Mouse (Mus musculus) forebrain, embryonic 10.5 days (tissue): ENCODE data around the gene Arl4d. TPM values are rescaled to one million over a fixed set of nuclear protein-coding genes. Genes with fewer than 3 reads are reported as not detected.
"Not testable (repeated sequence)": the region's sequence is repeated elsewhere in the genome, so short reads cannot be mapped to it uniquely, and the experiment has no call there.

ENCODE experiments used
- DNase-seq: peaks from one replicate; pipeline ENCODE4 v3.0.0-alpha.2; 2017; ENCODE audit warnings: low spot score; ENCODE audit errors: extremely low spot score
- H3K27ac ChIP-seq: fragments of 300-500 bp; sonication (generic); 2 replicates; pipeline ENCODE4 v1.5.1; 2016; ENCODE audit warnings: mild to moderate bottlenecking
- H3K27me3 ChIP-seq: fragments of 300-500 bp; sonication (generic); 2 replicates; pipeline ENCODE4 v1.6.1; 2016; ENCODE audit warnings: mild to moderate bottlenecking; ENCODE audit not compliant: poor library complexity, severe bottlenecking
- H3K36me3 ChIP-seq: fragments of 300-500 bp; sonication (generic); replicated peaks from 2 replicates; pipeline ENCODE4 v1.6.1; 2016; ENCODE audit warnings: mild to moderate bottlenecking, moderate library complexity
- H3K4me1 ChIP-seq: fragments of 300-500 bp; sonication (generic); 2 replicates; pipeline ENCODE4 v1.6.1; 2016
- H3K4me3 ChIP-seq: fragments of 300-500 bp; sonication (generic); 2 replicates; pipeline ENCODE4 v1.5.1; 2016; ENCODE audit warnings: mild to moderate bottlenecking, moderate library complexity
- H3K9me3 ChIP-seq: fragments of 300-500 bp; sonication (generic); 2 replicates; pipeline ENCODE4 v1.6.1; 2016; ENCODE audit warnings: mild to moderate bottlenecking, moderate library complexity
- WGBS: fragments of 180-500 bp; shearing (Covaris S2); methylation state at CpG from one replicate; pipeline ENCODE4 v1.1.7; 2016; 5-methylcytosine and 5-hydroxymethylcytosine counted together
- polyA plus RNA-seq: library from polyadenylated mRNA; unstranded; fragments of >200 nt; fragmentation: Nextera tagmentation; extraction: Ambion mirVana; gene quantifications from 2 replicates; pipeline ENCODE4 v1.2.1, GENCODE M21; 2016

Gene Arl4d
- polyA plus RNA-seq, 1 experiment from 2014 or later, result 3.1 TPM

- peak overlapping the region; percentile 98 for H3K27ac ChIP-seq
- not testable (repeated sequence) for H3K4me1 ChIP-seq, H3K27me3 ChIP-seq, H3K36me3 ChIP-seq, H3K9me3 ChIP-seq
- H3K4me3 ChIP-seq, result peak overlapping the region; percentile 43
- DNase-seq, result peak; percentile 84
- under 1% methylated on average over 38 of the region's 40 CpGs for WGBS
These were observed 7.2 kb upstream of the Arl4d start for GRCm38 (mm10) chr11:101657886-101658750.

DNA sequence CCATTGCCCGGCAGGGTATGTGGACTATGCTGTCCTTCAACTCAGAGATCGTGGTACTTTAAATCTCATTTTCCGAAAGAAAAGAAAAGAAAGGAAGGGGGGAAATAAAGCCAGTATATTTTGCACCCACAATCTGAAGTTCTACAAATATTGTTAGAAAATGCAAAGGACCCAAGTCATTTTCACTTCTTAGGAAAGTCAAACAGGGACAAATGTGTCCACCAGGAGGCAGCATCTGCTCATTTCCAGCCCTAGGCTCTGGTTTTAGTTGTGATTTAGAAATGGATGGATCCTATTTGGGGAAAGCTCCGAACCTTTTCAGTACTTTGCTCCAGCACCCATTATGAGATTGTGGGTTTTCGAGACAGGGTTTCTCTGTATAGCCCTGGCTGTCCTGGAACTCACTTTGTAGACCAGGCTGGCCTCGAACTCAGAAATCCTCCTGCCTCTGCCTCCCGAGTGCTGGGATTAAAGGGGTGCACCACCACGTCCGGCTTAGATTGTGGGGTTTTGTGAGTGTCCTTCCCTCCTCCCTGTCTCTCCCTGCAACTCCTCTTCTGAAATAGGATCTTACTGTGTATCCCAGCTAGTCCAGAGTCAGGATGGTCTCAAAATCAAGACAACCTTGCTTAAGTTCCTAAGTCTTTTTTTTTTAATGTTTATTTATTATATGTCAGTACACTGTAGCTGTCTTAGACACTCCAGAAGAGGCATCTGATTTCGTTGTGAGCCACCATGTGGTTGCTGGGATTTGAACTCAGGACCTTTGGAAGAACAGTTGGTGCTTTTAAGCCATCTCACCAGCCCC, 6.4 kb upstream of the Arl4d start:
- H3K36me3 ChIP-seq, result no peaks in the 10 kb centered on the region
- peaks cover 12% of the 10 kb centered on the region for H3K4me1 ChIP-seq
- H3K27me3 ChIP-seq, result peaks cover 5% of the 10 kb centered on the region; the same call in 1 of the 2 replicates
- H3K27ac ChIP-seq, result 0 out of 2 replicates have a peak overlapping the region, but pooled peaks have one; percentile 48
- DNase-seq, result peak; percentile 65
- 41% methylated on average over 10 of the region's 10 CpGs for WGBS
- H3K4me3 ChIP-seq, result no peak overlapping the region
- no peaks in the 10 kb centered on the region for H3K9me3 ChIP-seq

- DNase-seq, result no peak
- H3K27me3 ChIP-seq, result peaks cover 8% of the 10 kb centered on the region
- WGBS, result 83% methylated on average over 7 of the region's 7 CpGs
- no peaks in the 10 kb centered on the region for H3K36me3 ChIP-seq
- H3K4me3 ChIP-seq, result no peak overlapping the region
- H3K27ac ChIP-seq, result no peak overlapping the region
- H3K4me1 ChIP-seq, result peaks cover 23% of the 10 kb centered on the region
- no peaks in the 10 kb centered on the region for H3K9me3 ChIP-seq
These were observed 4.2 kb upstream of the Arl4d start for GRCm38 (mm10) chr11:101661191-101661590.

- DNase-seq, result no peak
- H3K27me3 ChIP-seq, result peaks cover 14% of the 10 kb centered on the region
- H3K4me1 ChIP-seq, result peaks cover 24% of the 10 kb centered on the region
- no peaks in the 10 kb centered on the region for H3K9me3 ChIP-seq
- no peaks in the 10 kb centered on the region for H3K36me3 ChIP-seq
- no peak overlapping the region for H3K4me3 ChIP-seq
- no peak overlapping the region for H3K27ac ChIP-seq
- WGBS, result 82% methylated on average over 5 of the region's 5 CpGs
These were observed 3.6 kb upstream of the Arl4d start for GRCm38 (mm10) chr11:101661786-101662185.

DNA sequence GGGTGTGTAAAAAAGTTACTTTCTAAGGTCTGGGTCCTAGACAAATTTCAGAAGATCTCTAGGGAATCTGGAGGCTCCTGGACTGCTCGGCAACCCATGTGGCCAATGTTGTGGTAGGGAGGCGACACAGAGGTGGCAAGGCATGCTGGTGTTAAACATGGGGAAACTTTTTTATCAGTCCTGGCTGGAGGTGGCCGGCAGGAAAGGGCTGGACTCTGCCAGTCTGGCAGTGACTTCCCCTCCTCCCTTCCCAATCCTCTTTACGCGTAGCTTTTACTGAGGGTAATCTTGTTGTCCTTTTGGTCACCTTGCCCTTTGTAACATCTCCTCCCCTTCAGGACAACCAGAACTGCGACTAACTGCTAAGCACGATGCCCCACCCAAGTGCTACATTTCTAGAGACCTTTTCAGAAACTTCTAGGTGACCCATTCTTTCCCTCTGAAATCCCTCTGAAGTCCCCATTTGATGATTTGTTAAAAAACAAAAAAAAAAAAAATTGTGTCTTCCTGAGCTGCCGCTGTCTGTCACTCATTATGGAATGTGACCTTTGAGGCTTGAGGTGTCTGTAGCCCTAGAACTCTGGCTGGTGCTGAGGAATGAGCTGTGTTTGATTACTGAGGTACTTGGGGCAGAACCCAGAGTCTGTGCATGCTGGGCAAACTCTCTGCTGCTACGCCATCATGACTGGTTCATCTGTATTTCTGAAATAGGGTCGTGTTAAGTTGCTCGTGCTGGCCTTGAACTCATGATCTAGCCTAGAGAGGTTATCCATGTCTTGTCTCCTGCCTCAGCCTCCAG, 1.9 kb upstream of the Arl4d start:
- H3K27me3 ChIP-seq, result peaks cover 24% of the 10 kb centered on the region
- H3K27ac ChIP-seq, result no peak overlapping the region
- WGBS, result 73% methylated on average over 11 of the region's 11 CpGs
- no peaks in the 10 kb centered on the region for H3K9me3 ChIP-seq
- H3K36me3 ChIP-seq, result no peaks in the 10 kb centered on the region
- H3K4me1 ChIP-seq, result peaks cover 26% of the 10 kb centered on the region
- no peak overlapping the region for H3K4me3 ChIP-seq
- DNase-seq, result no peak

DNA sequence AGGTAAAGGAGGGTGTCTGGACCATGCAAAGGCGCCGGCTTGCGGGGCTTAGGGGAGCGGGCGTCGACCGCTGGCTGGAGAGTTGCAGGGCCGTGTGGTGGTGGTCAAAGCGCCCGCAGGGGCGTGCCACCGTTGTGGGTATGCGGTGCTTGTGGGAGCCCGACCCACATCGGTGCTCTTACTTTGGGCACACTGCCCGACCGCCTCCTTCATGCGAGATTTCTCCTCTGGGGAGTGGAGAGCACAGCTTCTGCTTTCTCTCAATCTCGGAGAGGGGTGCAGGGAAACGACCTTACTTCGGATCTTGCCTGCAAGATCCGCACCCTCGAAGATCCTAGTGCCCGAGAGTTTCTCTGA, 273 bp downstream of the Arl4d start:
- H3K27me3 ChIP-seq, result peaks cover 24% of the 10 kb centered on the region
- H3K9me3 ChIP-seq, result no peaks in the 10 kb centered on the region
- peak overlapping the region; percentile 79 for H3K27ac ChIP-seq
- peaks cover 41% of the 10 kb centered on the region for H3K4me1 ChIP-seq
- WGBS, result 2% methylated on average over 24 of the region's 24 CpGs
- peak overlapping the region; percentile 69 for H3K4me3 ChIP-seq
- DNase-seq, result no peak
- H3K36me3 ChIP-seq, result no peaks in the 10 kb centered on the region

DNA sequence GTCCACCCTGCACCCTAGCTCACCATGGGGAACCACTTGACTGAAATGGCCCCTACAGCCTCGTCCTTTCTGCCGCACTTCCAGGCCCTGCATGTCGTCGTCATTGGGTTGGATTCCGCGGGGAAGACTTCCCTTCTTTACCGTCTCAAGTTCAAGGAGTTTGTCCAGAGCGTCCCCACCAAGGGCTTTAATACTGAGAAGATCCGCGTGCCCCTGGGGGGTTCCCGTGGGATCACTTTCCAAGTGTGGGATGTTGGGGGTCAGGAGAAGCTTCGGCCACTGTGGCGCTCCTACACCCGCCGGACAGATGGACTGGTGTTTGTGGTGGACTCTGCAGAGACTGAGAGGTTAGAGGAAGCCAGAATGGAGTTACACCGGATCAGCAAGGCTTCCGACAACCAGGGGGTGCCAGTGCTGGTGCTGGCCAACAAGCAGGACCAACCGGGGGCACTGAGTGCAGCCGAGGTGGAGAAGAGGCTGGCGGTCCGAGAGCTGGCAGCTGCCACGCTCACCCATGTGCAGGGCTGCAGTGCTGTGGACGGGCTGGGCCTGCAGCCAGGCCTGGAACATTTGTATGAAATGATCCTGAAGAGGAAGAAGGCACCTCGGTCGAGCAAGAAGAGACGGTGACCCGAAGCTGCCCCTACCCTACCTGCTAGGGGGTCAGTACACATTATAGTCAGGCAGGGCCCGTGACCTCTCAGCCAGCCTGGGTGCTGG, 1.4 kb downstream of the Arl4d start:
- WGBS, result 86% methylated on average over 28 of the region's 28 CpGs

DNA sequence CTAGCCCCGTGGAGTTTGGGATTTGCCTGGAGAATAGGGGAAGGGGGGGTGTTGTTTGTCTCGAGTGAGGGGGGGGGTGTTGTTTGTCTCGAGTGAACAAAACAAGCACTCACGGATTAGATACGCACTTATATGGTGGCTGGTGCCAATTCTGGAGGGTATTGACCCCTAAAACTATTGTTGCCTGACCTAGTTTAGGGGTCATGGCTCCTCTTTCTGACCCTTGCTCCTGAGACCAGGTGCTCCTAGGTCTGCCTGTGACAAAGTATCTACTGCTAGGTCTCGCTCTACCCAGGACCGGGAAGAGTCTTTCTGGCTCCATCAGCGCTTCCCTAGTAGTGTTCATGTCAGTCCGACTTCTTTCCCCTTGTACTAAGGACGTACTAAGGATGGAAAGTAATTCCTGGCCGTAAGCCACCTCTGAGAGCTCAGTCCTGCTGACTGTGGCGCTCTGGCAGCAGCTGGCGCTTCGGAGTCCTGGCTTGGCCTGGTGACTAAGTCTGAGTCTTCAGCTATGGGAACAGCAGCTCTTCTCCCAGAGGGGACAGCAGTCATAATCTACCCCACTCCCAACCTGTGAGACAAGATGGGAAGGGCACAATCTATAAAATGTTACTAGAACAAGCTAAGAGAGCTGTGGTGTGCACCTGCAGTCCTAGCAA, 2.7 kb downstream of the Arl4d start:
- no peak for DNase-seq
- no peak overlapping the region for H3K4me3 ChIP-seq
- WGBS, result 80% methylated on average over 14 of the region's 14 CpGs
- H3K4me1 ChIP-seq, result peaks cover 42% of the 10 kb centered on the region
- no peaks in the 10 kb centered on the region for H3K9me3 ChIP-seq
- H3K36me3 ChIP-seq, result no peaks in the 10 kb centered on the region
- no peak overlapping the region for H3K27ac ChIP-seq
- H3K27me3 ChIP-seq, result peaks cover 24% of the 10 kb centered on the region

More for the DNA sequence above, 1.4 kb downstream of the Arl4d start:
- no peak overlapping the region; the same call in 1 of the 2 replicates for H3K4me3 ChIP-seq
- peaks cover 41% of the 10 kb centered on the region for H3K4me1 ChIP-seq
- H3K9me3 ChIP-seq, result no peaks in the 10 kb centered on the region
- no peaks in the 10 kb centered on the region for H3K36me3 ChIP-seq
- peaks cover 24% of the 10 kb centered on the region for H3K27me3 ChIP-seq
- no peak for DNase-seq
- H3K27ac ChIP-seq, result no peak overlapping the region

- Histone ChIP-seq H3K36me3 (no peaks in the 10 kb centered on the region), H3K27me3 (peaks cover 24% of the 10 kb centered on the region), H3K27ac (no peak overlapping the region), H3K9me3 (no peaks in the 10 kb centered on the region), H3K4me3 (no peak overlapping the region), H3K4me1 (peaks cover 47% of the 10 kb centered on the region)
- WGBS, result 57% methylated on average over 13 of the region's 13 CpGs
- DNase-seq, result no peak
These were observed 3.4 kb downstream of the Arl4d start for GRCm38 (mm10) chr11:101668546-101669261.

GRCm38 (mm10) chr11:101670334-101670733, 5.0 kb downstream of the Arl4d start:
- H3K9me3 ChIP-seq, result no peaks in the 10 kb centered on the region
- H3K36me3 ChIP-seq, result no peaks in the 10 kb centered on the region
- DNase-seq, result no peak
- H3K4me1 ChIP-seq, result peaks cover 42% of the 10 kb centered on the region
- 82% methylated on average over 1 of the region's 1 CpGs for WGBS
- H3K27me3 ChIP-seq, result peaks cover 24% of the 10 kb centered on the region
- no peak overlapping the region for H3K27ac ChIP-seq
- H3K4me3 ChIP-seq, result no peak overlapping the region

- Histone ChIP-seq H3K36me3 (no peaks in the 10 kb centered on the region), H3K4me3 (no peak overlapping the region), H3K27ac (no peak overlapping the region), H3K27me3 (peaks cover 16% of the 10 kb centered on the region), H3K9me3 (no peaks in the 10 kb centered on the region), H3K4me1 (peaks cover 37% of the 10 kb centered on the region)
- DNase-seq, result no peak
- 92% methylated on average over 4 of the region's 4 CpGs for WGBS
These were observed 5.9 kb downstream of the Arl4d start for GRCm38 (mm10) chr11:101671255-101671654.
